Mouse (Mus musculus) B cell, adult 2 months (primary cell): ENCODE results near the gene Ugt1a1.
A peak's percentile ranks its signal among the peaks of the same experiment; 100 is the strongest.

Experiments
- DNase-seq, 2 experiments: peaks; one replicate each; pipeline ENCODE4 v3.0.0; 2022

Gene Ugt1a1

DNA sequence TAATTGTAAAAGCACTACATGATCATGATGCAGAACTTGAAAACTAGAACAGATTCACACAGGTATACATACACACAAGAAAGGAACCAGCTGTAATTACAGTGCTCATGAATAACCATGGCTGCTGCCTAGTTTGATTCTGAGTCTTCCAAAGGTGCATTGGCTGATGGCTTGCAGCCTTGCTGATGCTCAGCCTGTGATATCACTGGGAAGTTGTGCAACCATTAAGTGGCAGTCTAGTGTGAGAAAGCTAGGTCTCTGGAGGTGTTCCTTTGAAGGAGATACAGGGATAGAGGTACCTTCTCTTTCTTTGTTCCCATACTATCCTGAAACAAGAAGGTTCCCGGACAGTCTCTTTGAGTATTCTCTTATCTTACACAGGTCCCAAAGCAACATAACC, 7.3 kb downstream of the Ugt1a1 start:
- no peak for DNase-seq

DNA sequence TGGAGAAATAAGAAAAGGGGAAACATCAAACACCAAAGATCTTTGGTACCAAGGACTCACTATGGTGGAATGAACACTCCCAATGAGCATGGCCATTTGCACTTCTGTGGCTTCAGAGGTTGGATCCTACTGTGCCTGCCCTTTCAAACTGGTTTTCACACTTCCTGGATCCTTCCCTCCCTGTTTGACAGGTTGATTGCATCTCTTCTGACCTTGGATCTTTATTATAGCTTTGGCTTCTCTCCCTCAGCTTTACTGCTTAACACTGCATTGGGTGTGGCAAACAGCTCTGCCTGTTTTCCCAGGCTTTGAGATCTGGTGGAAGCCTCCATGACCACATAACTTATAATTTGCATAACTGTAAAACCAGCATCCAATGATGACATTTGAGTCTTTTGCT, 8.6 kb downstream of the Ugt1a1 start:
- no peak for DNase-seq

DNA sequence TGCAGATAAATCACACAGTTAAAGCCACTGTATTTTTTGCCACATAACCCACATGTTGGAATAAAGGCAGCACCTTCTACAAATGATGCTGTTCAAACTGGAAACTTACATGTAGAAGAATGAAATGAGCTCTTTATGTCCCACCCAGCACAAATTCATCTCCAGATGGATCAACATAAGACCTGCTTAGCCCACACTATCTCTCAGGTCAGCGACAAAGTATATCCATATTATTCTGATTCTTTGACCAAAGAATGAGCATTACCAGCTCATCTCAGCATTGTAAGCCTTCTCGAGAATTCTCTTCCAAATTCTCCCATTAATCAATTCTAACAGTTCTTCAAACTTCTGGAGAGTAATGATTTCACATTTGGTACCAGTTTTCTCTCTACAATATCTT, 10.5 kb downstream of the Ugt1a1 start:
- no peak for DNase-seq

DNA sequence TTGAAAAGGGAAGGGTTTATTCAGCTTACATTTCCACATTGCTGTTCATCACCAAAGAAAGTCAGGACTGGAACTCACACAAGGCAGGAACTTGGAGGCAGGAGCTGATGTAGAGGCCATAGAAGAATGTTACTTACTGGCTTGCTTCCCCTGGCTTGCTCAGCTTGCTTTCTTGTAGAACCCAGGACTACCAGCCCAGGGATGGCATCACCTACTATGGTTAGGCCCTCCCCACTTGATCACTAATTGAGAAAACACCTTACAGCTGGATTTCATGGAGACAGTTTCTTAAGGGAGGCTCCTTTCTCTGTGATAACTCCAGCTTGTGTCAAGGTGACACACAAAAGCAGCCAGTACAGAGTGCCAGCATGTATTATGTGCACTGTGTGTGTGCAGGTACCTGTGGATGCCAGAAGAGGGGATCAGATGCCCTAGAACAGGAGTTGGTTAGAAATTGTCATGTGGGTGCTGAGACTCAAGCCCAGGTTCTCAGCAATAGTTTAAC, 11.3 kb downstream of the Ugt1a1 start:
- peak in 1 of 2 experiments; percentile 8 for DNase-seq

DNA sequence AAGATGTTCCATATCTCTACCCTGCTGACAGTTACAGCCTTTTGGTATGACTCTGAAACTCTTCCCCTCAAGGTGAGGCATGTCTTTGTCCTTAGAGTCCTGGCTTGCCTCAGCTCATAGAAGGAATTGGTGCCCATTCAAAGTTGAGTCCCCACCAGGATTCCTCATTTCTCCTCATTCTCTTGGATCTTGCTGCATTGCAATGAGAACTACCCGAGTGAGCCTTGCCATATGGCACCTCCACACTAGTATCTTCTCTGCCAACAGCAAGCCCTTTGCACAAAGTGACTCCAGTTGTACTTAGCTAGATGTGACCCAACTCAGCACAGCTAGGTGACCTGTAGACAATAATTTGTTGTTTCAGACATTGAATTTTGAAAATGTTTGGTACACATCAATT, 11.8 kb downstream of the Ugt1a1 start:
- peak in 1 of 2 experiments; percentile 8 for DNase-seq

DNA sequence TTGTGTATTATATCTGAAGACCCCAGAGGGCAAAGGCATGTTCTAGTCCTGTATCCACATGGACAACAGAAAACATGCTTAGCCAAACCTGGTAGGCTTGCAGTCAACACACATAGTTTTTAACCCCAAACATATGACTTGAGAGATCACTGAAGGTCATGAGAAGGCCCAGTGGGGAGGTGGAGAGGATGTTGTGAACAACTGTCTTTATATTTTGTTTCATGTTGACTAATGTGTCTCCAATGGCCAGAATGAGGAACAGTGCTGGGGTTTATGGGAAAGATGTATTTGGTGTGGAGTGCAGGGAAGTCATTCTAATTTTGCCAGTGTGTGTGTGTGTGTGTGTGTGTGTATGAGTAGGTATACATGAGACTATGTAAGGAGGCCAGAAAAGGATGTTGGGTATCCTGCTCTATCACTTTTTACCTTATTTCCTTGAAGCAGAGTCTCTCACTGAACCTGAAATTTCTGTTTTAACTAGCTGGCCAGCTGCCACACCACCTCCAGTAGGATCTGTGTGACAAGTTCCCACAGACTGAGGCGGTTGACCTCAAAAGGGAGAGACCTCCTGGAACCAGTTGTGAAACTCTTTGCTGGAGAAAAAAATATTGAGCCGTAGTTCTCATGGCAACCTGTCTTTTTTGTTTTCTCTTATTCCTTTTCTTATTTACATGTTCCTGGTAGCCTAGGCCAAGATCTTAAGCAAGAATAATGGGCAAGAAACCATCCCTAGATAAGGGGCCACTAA, 12.4 kb downstream of the Ugt1a1 start:
- no peak for DNase-seq

DNA sequence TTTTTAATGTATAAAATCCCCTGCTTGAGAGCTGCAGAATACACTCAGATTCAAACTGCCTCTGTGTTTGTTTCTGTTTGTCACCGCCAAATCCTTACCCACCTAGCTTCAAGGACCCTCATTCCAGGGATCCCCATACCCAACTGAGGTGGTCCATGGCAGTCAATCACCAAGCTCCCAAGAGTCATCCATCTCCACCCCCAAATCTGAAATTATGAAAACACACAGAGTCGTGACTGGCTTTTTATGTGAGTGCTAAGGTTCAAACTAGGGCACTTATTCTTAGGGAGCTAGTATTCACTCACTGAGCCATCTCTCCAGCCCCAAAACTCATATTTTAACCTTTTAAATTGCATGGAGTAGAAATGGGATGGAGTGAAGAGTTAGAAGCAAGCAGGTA, 13.5 kb downstream of the Ugt1a1 start:
- DNase-seq: peak in 1 of 2 experiments; percentile 2

DNA sequence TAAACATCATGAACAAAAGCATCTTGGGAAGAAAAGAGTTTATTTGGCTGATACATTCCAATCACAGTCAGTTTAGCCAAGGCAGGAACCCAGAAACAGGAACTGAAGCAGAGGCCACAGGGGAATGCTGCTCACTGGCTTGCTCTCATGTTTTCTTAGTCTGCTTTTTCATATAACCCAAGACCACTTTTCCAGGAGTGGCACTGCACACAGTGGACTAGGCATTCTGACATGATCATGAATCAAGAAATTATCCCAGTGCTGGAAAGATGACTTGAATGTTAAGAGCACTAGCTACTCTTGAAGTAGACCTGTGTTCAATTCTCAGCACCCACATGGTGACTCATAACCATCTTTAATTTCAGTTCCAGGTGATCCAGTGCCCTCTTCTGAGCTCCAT, 14.0 kb downstream of the Ugt1a1 start:
- DNase-seq: peak in 1 of 2 experiments; percentile 1

DNA sequence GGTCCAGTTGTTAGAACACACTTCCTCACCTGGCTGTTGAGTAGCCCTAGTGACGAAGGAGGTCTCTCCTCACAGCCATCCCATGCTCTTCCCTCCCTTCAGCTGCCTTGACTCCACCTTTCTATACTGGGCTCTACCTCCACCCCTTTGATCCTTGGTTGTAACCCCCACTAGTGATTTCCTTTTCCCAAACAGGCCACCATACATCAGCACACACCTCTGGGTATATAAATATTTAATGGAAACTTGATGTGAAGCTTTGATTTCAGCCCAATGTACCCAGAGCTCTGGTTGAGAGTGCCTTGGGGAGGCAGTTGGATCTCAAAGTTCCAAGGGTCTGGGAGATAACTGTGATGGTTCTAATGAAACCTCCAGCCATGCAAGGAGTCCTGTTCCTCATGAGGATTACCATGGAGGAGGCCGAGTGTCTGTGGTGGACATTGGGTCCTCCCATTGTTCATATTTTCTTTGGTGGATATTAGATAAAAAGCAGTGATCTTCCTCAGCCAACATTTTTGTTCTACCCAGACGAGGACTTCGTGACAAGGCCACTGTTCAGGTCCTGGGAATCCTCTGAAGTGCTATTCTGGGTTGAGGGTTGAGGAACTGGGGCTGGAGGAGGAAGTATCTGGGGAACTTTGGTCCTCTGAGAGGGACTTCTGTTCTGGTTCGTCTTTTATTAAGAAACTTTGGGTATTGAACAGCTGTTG, 15.1 kb downstream of the Ugt1a1 start, which contains the start of gene Mroh2a:
Mroh2a (plus strand) TSS at position 317 of the 710 bp plus-strand sequence.
- DNase-seq: no peak

DNA sequence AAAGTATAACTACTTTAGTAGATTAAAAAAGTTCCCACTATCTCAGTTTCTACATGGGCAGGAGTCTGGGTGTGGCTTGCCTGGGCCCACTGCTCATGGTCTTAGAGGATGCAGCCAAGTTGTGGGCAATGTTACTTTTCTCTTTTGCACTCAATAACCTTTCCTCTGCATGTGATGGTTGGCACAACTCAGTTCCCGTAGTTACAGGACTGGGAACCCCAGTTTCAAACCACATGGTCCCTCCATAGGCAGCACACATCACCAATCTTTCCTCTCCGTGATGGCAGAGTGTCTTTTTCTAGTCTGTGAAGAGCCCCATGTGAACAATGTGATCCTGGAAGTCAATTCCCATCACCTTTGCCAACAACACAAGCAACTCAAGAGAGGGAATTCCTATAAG, 15.7 kb downstream of the Ugt1a1 start:
- no peak for DNase-seq

DNA sequence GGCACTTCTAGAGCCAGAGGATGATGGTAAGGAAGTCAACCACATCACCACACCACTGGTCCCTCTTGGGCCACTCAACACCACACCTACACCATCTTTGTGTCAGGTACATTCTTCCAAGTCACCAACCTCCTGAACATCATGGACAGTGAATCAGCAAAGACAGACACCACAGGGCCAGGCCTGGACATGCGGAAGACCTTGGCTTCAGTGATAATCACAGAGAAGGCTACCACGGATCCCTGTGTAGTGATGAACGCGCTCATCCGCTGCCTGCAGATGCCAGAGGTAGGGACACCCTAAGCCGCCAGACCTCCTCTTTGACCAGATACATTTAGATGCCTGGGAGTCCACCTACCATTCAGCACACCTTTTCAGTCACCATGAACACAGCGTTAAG, 16.4 kb downstream of the Ugt1a1 start:
- no peak for DNase-seq

DNA sequence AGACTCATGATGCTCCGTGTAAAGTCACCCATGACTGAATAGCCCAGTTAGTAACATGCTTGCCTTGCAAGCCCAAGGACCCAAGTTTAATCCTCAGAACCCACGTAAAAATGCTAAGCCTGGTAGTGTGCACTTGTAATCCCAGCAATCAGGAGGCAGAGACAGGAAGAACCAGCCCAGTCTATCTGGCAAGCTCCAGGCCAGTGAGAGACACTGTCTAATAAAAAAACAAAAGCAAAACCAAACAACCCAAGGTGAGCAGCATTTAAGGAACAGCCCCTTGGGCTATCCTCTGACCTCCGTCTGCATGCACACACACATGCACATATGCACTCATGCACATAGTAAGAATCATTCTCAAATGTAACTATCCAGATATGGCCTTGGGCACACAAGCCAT, 17.8 kb downstream of the Ugt1a1 start:
- no peak for DNase-seq

DNA sequence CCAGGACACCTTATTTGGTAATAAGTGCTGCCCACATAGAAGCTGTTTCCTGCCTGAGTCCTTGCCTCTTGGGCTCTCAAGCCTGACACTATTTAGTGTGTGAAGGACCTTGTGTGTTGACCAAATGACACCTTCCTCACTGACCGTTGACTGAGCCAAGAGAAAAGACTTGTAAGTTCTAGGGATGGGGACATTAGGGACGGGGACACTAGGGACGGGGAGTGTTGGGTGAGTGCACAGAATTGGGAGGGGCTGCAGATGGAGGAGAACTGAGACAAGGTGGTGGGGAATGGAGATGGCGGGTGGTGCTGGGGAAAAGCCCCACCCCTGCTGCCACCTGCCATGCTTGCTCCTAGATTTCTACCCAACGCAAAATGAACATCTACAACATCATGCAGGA, 18.2 kb downstream of the Ugt1a1 start:
- DNase-seq: no peak

DNA sequence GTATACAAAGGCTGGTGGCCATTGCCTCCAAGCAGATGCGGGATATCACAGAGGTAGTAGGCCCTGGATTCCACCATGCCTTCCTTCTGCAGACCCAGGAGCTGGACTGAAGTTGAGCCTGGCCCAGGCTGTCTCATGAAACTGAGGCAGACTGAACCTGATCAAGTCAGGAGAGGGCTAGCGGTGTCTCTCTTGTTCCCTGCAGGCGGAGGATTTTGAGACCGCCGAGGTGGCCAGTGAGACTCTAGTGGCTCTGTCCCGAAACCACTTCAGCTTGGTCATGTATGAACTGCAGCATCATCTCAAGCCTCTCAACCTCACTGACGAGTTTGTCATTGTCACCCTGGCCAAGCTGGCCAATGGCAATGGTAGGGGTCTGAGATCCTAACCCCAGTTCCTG, 18.7 kb downstream of the Ugt1a1 start:
- DNase-seq: no peak

DNA sequence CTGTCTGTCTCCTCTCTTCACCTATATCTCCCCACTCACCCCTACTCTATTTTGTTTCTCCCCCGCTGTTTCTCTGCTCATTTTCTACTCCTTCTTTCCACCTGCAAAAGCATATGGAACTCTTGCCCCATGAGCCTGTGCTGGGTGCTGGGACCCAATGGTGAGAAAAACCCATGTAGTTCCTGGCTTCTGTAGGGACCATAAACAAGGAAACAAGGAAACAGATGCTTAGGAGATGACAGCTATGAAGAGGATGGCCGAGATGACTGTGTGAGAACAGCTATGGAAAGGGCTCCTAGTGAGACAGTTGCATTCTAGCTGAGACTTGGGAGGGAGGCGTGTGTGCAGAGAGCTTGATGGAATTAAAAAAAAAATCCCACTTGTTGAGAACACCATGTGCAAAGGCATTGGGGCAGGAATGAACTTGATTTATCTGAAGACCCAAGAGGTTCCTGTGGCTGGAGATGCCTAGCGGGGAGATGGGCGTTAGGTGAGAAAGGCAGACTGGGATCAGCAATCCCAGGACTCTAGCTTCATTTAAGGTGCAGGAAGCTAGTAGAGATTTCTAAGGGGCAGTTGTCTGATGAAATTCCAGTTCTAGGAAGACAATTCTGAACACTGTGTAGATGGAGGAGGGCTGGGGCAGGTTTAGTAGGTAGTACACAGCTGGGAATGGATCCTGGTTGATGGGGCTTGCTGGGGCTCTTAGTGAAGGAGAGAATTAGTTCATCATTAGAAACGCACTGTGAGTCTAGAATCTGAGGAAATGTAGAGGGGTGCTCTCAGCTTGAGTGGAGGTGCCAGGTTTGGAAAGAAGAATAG, 19.4 kb downstream of the Ugt1a1 start:
- DNase-seq: no peak

DNA sequence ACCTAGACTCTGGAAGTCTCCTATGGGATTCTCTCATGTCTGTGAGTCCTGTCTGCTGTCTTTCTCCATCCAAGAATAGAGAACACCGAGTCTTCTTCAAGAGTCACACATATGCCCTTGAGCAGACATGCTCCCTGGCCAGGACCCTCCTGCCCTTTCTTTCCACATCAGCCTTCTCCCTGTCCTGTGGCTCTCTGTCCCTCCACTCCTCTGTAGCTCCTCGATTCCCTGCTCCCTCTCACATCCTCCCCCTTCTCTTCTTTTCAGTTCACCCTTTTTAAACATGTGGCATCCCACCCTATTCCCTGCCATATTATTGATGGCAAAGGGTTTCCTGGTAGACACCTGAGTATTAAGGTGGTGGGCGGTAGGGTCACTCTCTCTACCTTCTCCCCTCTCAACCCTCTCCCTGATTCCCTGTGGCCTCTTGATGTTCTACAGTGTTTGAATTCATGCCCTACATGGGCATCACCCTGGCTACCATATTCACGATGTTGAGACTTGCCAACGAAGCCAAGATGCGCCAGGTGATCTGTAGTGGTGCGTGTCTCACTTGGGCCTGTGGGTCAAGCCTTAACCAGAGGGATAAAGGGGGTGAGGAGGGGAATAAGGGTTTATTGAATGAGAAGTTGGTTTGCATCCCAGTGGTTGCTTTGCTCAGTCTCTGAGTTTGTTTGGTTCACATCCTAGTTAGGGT, 20.2 kb downstream of the Ugt1a1 start:
- no peak for DNase-seq

DNA sequence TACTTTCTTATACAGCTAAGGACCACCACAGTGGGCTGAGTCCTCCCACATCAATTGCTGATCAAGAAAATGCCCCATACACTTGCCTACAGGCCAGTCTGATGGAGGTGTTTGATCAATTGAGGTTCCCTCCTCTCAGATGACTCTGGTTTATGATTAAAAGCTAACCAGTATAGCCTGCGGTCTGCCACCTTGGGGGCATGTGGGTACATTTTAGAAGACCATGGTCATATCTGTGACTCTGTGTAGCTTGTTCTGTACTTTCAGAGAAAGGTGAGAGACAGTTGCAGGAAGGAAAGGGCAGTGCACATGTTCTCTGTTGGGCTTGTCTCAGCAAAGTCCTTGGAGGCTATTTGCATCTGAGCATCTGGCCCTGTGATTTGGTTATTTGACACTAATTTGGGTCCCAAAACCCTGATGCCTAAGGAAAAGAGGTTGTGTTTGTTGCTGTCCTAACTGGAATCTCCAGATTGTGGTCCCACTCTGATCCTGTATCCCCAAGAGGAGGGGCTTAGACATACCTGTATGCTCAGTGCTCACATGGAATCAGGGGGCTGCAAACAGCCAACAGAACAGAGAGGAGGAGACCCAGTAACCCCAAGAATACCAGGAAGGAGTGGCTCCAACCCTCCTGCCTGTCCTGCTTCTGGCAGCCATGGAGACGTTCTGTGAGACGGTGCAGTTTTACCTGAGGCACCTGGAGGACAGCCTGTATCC, 21.1 kb downstream of the Ugt1a1 start:
- no peak for DNase-seq

DNA sequence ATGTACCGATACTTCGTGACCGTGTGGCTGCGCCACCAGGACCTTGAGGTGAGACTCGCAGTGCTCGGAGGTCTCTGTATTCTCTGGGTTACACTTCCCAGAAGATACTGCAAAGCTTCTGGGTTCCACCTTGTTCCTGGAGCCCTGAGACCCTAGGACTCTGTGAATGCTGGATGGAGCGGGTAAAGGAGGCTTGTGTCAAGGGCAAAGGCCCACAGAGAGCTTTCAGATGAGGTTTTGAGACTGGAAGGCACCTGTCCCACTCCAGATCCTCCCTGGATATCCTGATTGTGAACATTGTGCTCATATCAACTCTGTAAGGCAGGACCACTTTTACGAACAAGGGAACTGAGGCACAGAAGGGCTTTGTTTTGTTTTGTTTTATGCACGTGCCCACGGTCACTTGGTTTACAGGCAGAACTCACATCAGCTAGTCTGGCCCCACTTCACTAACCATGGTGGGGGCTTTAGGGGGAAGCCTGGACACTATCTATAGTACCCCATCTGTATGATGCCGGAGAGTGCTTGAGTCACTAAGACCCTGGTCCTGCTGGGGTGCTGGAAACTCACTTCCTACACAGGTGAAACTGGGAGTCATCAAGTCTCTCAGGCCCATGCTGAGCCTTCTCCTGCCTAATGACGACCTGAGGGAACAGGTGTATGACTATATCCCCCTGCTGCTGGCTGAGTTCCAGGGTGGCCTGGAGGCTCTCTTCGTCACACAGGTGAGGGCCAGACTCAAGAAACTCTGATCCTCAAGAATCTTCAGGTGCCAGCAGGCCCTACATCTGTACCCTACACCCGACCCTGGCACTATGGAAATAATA, 21.9 kb downstream of the Ugt1a1 start:
- no peak for DNase-seq

DNA sequence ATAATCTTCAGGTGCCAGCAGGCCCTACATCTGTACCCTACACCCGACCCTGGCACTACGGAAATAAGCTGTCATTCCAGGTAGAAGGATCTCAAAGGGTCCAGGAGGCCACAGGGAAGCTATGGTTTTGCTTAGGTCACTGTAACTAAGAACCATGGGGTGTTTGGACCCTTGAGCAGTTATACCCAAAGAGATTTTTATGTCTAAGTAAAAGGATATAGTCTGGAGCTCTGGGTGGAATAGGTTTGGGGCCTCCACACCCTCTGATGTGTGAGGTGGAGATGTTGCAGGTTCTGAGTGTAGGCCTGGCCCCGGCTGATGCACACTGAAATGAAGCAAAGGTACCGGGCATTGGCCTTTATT, 22.5 kb downstream of the Ugt1a1 start:
- no peak for DNase-seq

DNA sequence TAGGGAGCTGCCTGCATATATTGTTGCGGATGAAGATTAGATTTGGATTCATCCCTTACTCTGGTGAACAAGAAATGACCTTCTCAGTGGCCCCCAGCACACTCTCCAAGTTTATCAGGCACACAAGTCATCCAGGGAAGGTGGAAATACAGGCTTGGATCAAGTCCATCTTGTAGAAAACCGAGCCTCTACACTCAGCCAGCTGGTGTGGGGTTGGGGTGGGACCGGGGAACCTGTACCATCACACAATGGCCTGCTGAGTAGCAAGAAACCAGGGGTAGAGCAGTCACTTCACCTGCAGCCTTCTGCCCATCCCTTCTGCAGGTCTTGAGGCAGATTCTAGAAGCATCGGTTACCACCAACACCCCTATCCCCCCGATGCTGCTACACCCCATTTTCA, 22.9 kb downstream of the Ugt1a1 start:
- DNase-seq: no peak
